Mouse (Mus musculus): ENCODE measurements around the gene Hoxc13. TPM values are rescaled to one million over a fixed set of nuclear protein-coding genes. Genes with fewer than 3 reads are reported as not detected.

The Hoxc13 gene
- total RNA-seq, 4 experiments from 2014 or later = not detected

DNA sequence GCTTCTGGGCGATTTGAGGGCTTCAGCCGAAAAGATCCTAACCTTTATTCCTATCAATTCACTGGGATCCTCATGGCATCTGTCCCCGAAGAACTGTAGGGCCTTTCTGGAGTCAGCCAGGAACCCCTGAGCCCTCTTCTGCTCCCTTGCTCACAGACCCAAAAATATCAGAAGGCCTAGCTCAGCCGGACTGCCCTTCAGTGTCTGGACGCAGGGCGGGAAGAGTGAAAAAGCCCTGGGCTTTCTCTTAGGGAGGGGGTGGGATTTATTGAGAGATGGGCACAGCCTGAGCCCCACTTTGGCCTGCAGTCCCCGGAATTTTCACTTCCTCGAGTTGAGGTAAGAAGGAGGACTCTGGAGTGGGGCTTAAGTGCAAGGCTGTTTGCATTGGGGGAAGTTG lies 42.4 kb downstream of the Hoxc13 start:
- no peak for DNase-seq (ENCODE audit: low spot score in 2 of 2)

DNA sequence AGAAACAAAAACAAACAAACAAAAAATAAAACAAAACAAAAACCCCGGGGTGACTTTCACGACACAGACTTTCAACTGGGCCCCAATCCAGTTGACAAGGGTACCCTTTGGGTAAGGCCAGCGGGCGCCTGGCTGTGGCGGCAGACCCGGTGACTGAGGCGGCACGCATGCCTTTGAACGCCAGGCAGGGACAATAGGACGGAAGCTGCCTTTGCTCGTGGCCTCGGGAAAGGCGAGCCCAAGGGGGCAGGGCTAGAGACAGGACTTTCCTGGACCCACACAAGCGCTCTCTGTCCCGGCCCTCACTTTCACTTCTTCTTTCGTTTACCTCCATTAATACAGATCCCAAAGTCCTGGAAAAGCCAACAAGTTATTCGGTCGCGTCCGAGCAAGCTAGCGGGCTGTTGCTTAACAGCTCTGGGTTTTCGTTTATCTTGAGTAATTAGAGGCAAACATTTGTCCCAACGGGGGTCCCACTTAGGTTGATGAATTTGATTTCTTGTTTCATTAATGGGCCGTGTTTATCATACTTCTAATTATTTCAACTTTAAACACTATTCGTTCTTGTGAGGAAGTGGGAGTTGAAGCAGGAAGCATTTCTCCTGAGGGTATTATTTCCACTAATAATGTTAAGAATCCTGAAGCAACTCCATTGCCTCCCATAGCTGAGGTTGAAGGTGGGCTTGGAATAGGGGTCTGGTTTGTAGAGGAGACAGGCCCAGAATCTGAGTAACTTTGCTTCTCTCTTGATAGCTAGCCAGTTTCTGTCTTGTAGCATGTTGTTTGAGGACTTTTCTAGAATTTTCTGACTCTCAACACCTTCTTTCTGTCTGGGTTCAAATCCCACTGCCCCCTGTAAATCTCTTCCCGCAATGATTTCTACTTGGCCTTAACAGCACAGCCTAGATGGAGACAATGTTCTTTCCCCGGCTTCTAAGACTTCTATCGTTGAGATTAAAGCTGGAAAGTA lies 43.1 kb downstream of the Hoxc13 start:
- DNase-seq (ENCODE audit: low spot score in 2 of 2) = no peak

DNA sequence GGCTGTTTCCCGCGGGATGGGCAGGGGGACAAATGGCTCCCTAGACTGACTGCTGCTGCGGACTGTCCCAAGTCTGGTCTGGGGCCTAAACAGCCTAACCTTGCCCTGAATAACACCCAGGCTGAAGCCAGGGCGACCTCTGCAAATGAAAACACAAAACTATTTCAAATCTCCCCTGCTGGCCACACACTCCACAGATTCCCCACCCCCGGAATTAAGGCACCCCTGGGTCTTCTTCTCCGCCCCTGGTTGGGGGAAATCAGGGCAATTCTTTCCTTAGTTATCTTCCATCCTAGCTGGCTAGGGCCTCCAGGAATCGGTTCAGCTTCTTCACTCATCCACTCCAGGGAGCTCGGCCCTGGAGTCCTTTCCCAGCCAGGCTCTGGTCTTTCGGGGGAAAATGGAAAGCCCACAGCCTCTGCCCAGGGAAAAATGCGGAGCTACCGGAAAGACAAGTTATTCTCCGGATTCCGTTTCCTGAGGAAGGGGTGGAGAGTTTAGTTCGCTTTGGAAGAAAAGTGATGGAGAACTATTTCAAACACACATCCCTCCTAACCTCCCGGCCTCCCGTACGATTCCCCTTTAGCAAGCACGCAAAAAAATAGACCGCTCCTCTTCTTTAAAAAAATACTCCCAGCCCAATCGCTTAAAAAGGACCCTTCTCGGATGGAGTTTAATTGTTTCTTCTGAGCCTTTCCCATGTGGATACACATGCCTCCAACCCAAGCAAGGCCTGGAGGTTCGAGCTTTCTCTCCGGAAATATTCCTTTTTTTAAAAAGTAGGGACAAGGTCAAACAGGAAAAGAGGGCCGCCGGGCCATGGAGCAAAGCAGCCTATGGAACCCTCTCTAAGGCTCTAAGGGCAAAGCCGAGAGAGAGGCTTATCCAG lies 44.3 kb downstream of the Hoxc13 start:
- no peak for DNase-seq (ENCODE audit: low spot score in 2 of 2)

DNA sequence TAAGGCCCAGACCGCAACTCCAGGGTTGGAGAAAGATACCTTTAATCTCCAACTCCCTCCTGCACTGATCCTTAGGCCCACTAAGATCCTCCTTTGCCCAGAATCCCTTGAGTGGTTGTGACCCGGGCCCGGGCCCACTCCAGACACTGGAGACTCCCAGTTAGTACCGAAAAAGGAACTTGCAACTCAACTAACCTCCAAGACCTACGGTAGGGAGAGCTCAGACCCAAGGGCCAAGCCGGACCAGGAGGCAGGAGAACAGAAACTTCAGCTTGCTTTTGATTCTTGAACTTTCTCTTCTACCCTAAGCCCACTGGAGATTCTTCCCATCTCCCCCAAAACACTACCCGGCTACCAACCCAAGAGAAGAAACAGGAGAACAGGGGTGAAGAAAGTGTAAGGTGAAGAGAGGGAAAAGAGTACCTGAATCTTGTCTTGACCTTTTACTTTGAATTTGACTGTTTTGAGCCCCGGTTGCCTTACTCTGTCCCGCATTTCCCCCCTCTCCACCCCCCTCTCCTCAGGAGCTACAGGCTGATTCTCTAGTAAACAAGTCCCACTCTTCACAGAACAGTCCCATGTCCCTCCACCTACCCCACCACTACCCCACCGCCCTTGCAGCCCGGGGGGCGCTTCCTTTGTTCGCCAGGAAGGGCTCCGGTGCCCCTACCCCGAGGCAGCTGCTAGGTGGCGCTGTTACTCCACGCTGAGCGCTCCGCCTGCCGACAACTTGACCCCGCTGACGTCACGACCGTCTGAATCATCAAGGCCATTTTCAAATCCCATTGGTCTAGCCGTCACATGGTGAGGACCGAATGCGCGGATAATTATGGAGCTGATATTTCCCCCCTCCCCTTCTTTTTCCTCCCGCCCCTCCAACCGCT lies 45.2 kb downstream of the Hoxc13 start:
- no peak for DNase-seq (ENCODE audit: low spot score in 2 of 2)

DNA sequence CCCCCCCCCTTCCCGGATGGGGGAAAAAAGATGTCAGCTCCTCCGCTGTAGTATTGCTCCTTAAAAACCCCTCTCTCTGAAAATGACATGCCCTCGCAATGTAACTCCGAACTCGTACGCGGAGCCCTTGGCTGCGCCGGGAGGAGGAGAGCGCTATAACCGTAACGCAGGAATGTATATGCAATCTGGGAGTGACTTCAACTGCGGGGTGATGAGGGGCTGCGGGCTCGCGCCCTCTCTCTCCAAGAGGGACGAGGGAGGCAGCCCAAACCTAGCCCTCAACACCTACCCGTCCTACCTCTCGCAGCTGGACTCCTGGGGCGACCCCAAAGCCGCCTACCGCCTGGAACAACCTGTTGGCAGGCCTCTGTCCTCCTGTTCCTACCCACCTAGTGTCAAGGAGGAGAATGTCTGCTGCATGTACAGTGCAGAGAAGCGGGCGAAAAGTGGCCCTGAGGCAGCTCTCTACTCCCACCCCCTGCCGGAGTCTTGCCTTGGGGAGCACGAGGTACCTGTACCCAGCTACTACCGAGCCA lies 45.9 kb downstream of the Hoxc13 start, which contains the start of gene Hoxc10:
Gene Hoxc10 (plus strand): TSS at position 21 of the 536 bp plus-strand sequence.
- DNase-seq (ENCODE audit: low spot score in 2 of 2) = no peak

DNA sequence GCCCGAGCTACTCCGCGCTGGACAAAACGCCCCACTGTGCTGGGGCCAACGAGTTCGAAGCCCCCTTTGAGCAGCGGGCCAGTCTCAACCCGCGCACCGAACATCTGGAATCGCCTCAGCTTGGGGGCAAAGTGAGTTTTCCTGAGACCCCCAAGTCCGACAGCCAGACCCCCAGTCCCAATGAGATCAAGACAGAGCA lies 46.3 kb downstream of the Hoxc13 start, which contains the start of gene Hoxc5:
Gene Hoxc5 (plus strand): TSS at position 132 of the 199 bp plus-strand sequence.
- DNase-seq (ENCODE audit: low spot score in 2 of 2) = no peak

DNA sequence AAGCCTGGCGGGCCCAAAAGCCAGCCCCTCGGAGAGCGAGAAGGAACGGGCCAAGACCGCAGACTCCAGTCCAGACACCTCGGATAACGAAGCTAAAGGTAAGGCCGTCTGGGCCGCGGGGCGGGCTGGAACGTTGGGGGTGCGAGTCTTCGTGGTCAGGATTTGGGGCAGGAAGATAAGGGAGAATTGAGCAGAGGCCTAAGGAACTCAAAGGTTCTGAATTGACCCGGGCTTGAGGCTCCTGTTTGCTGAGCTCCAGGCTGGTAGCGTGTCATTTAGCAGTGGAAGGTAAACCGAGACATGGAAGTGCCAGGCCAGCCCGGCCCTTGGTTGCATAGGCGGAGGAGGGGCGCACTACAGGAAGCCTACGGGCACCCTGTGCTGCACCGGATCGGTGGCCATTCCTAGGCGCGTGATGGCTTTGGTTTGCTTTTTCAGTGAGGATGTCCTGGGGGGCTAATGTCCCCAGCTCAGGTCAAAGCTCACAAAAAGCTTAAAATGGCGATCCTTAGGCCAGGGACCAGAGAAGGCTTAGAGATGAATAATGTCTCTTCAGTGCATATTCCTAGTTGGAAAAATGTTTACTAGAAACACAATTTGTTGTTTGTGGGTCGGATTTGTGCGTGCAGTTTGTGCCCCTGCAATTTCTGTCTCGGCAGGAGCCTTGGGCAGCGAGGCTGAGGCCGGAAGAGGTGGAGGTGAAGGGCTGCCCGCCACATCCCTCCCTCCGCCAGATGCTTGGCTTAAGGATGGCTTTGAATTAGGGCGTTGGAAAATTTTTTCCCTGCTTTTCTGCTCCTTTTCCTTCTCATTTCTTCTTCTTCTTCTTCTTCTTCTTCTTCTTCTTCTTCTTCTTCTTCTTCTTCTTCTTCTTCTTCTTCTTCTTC lies 46.9 kb downstream of the Hoxc13 start:
- DNase-seq (ENCODE audit: low spot score in 2 of 2) = no peak

DNA sequence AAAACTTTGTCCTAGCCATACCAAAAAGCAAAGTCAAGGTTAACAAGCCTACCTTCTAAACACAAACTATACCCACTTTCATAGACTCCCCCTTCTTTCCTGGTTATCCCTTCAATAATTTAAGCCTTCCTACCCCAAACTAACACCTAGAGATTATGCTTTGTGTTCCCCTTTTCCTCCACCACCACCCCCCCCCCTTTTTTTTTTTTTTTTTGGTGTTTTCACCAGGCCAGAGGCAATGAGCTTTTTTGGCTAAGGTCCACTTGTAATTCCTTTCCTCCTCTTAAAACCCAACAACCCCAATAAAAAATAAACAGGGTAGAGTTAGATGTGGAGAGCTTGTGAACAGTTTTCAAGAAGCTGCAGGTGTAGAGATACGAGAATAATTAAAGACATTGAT lies 48.4 kb downstream of the Hoxc13 start:
- no peak for DNase-seq (ENCODE audit: low spot score in 2 of 2)

DNA sequence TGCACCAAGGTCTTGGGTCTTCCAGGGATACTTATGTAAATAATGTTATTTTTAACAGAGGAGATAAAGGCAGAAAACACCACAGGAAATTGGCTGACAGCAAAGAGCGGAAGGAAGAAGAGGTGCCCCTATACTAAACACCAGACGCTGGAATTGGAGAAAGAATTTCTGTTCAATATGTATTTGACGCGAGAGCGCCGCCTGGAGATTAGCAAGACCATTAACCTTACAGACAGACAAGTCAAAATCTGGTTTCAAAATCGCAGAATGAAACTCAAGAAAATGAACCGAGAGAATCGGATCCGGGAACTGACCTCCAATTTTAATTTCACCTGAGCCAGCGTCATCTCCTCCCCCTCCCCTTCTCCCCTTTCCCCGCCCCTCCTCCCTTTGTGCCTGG lies 49.8 kb downstream of the Hoxc13 start:
- DNase-seq (ENCODE audit: low spot score in 2 of 2) = no peak

DNA sequence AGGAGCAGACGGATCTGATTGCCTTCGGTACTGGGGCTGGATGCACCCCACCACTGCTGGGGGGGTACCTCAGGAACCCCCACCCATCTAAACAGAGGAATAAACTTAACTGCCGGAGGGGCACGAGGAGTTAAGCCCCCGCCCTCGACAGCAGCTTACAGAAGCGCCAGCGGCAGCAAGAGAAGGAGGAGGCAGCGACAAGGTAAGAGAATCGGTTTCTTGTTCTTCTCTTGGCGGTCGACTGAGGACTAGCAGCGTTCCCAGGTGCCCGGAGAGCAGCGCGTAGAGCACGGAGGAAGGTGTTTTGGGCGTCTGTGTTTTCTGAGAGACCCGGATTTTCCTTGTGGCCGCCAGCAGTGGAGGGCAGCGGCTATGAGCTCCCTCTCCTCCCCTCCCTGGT lies 51.4 kb downstream of the Hoxc13 start:
- no peak for DNase-seq (ENCODE audit: low spot score in 2 of 2)

DNA sequence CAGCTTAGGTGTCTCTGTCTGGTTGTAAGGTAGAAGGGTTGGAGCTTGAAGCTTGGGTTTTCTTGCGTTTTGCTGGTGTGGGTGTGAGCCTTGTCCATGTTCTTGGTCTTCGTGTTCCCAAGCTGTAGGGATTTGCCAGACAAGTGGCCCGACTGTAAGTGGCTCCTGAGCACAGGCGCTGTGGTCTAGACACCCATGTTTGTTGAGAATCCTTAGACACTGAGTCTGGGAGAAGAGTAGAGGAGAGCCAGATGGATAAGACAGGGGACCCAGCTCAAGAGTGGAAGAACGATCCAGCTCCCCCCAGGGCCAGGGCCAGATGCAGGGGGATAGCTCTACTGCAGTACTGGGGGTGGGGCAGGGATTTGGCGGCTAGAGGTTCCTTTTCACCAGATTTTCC lies 51.9 kb downstream of the Hoxc13 start:
- no peak for DNase-seq (ENCODE audit: low spot score in 2 of 2)

DNA sequence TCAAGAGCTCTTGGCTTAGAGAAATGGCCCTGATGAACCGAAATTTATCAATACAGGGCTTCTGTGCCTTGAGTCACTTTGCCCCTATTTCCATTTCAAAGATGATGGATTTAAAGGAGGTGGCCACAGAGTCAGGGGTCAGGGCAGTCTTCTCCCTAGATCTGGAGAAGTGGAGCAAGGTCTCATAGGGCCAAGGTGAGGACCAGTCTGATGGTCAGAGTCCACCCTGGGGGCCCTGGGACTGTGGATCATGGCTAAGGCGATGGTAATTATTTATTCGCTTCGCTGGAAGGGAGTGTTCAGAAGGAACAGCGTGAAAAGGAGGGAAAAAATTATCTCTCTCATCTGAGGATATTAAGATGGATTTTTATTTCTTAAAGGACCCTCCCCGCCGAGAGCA lies 54.1 kb downstream of the Hoxc13 start:
- no peak for DNase-seq (ENCODE audit: low spot score in 2 of 2)

DNA sequence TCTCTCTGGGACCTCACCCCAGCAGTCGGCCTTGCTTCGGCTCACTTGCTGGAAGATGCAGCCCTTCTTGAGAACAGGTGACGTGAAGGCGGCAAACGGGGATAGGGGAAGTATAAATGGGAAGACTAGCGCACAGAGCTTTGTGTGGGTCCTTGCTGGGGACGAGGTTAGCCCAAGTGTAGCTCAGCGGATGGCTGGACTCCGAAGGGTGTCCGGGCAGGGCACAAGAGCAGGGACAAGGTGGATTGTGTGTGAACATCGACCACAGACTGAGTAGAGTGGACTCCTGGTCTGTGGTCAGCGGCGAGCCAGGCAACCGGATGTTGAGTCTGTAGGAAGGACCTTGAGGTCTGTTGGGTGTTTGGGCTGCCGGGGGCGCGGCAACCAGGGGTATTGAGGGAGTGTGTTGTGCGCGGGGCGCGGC lies 54.8 kb downstream of the Hoxc13 start:
- no peak for DNase-seq (ENCODE audit: low spot score in 2 of 2)

DNA sequence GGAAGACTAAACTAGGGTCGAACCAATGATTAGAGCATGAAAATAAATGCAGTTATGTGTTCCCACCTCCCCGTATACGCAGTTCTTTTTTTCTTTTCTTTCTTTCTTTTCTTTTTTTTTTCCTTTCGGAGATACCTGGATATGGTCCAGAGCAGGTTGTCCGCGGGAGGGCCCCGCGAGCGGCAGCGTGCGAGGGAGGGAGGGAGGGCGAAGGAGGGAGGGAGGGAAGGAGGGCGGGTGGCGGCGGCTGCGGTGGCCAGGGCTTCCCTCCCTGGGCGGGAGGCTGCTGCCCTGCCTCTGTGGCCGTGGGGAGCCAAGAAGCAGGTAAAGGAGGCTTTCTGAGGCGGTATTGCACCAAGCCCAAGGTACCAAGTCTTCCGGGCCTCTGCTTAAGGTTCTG lies 55.3 kb downstream of the Hoxc13 start, which contains the start of gene Hoxc9:
Gene Hoxc9 (plus strand): TSS at position 269 of the 400 bp plus-strand sequence.
- no peak for DNase-seq (ENCODE audit: low spot score in 2 of 2)

DNA sequence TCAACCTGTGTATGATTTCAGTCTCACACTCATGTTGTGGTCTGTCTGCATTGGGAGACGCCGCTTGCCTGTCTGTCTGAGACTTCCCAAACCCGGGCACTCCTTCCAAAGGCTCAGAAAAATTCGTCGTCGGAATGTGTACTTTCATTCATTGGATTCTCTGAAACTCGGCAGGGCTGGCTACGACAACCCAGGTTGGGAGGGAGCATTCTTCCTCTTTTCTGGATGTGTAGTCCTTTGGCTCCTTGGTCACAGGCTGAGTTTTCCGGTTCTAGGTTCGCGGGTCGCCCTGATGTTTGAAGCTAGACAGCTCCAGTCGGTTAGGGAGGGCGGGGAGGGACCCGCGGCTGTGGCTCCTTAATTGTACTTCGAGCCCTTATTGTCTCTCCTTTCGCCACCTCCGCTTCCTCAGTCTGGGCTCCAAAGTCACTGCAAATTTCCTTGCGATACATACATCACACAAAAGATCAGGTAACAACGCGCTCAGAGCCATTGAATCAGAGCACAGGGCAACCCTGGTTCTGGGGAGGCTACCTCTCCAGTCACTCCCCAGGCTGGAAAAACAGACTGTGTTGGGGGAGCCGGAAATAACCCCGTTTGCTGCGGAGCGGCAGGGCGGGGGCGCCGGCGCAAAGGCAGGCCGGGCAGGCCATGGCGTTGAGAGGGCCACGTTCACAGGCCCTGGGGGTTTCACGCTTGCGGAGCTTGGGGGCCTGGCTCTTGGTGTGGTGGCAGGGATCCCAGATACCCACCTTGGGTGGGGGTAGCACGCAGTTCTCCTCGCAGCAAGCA lies 55.9 kb downstream of the Hoxc13 start:
- no peak for DNase-seq (ENCODE audit: low spot score in 2 of 2)

DNA sequence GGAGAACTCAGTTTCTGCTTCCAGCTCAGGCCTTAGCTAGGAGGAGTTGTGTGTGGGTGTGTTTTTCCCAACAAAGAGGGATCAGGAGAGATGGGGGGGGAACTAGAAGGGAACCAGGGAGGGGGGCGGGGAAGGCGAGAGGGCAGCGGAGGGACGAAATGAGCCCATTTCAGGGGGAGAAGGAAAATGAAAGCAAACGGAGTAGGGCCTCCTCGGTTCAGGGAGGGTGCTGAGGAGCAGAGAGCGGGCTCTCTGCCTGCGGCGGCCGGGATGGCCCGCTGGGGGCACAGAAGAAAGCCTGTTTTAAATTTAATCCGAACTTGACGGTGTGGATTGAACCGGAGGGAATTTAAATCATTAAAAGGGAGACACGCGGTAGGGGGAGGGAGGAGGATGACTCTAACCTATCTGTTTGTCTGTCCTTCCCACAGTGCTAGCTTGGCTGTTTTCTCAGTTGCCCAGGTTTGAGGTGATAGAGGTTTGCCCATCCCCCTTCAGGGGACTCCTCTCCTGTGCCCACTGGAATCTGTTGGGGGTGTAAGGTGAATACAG lies 56.6 kb downstream of the Hoxc13 start:
- no peak for DNase-seq (ENCODE audit: low spot score in 2 of 2)
